Mouse (Mus musculus) layer of hippocampus, adult 8-10 months (tissue): ENCODE results near the gene Rab44. TPM values are rescaled to one million over a fixed set of nuclear protein-coding genes. Genes with fewer than 3 reads are reported as not detected.
A peak's percentile ranks its signal among the peaks of the same experiment; 100 is the strongest.
"Not testable (repeated sequence)": the region's sequence is repeated elsewhere in the genome, so short reads cannot be mapped to it uniquely, and the experiment has no call there.

Experiments used
- DNase-seq, 2 experiments: peaks; one replicate each; pipeline ENCODE4 v3.0.0; 2022; ENCODE audit warnings: low spot score in 2 of 2
- total RNA-seq, 4 experiments: library from RNA; stranded (reverse); gene quantifications; 2 replicates each; pipeline ENCODE4 v1.2.4; 2022

Rab44 gene
- total RNA-seq = under 1 TPM in 2 of 4 experiments, not detected in 2; 0.16 to 0.30 TPM

- DNase-seq = no peak
Observed at GRCm38 (mm10) chr17:29113591-29114352, at the start of gene Rab44. Rab44 (plus strand) TSS chr17:29114145.

- DNase-seq = no peak
Observed at GRCm38 (mm10) chr17:29065245-29065940, 48.6 kb upstream of the Rab44 start.

- DNase-seq = no peak
Observed at GRCm38 (mm10) chr17:29065971-29066370, 48.0 kb upstream of the Rab44 start.

GRCm38 (mm10) chr17:29067416-29067815, 46.5 kb upstream of the Rab44 start:
- DNase-seq = not testable (repeated sequence)

GRCm38 (mm10) chr17:29067847-29068246, 46.1 kb upstream of the Rab44 start:
- no peak for DNase-seq

- no peak for DNase-seq
Observed at GRCm38 (mm10) chr17:29069063-29069462, 44.9 kb upstream of the Rab44 start.

- no peak for DNase-seq
Observed at GRCm38 (mm10) chr17:29071820-29072219, 42.1 kb upstream of the Rab44 start.

GRCm38 (mm10) chr17:29072701-29073307, 41.1 kb upstream of the Rab44 start:
- no peak for DNase-seq

GRCm38 (mm10) chr17:29073313-29073712, 40.6 kb upstream of the Rab44 start:
- DNase-seq = no peak

- DNase-seq = no peak
Observed at GRCm38 (mm10) chr17:29074085-29074484, 39.9 kb upstream of the Rab44 start.

GRCm38 (mm10) chr17:29076235-29076634, 37.7 kb upstream of the Rab44 start:
- DNase-seq = no peak

GRCm38 (mm10) chr17:29077786-29078509, 36.0 kb upstream of the Rab44 start:
- peak; percentile 43 to 47 for DNase-seq

GRCm38 (mm10) chr17:29078519-29079383, 35.2 kb upstream of the Rab44 start:
- no peak for DNase-seq

- DNase-seq = no peak
Observed at GRCm38 (mm10) chr17:29080758-29081617, 33.0 kb upstream of the Rab44 start.

GRCm38 (mm10) chr17:29081618-29082381, 32.1 kb upstream of the Rab44 start:
- peak in 1 of 2 experiments; percentile 31 for DNase-seq

GRCm38 (mm10) chr17:29083586-29083985, 30.4 kb upstream of the Rab44 start:
- no peak for DNase-seq

- DNase-seq = no peak
Observed at GRCm38 (mm10) chr17:29084656-29085055, 29.3 kb upstream of the Rab44 start.

GRCm38 (mm10) chr17:29085266-29085665, 28.7 kb upstream of the Rab44 start:
- DNase-seq = peak in 1 of 2 experiments; percentile 1

GRCm38 (mm10) chr17:29086916-29087315, 27.0 kb upstream of the Rab44 start:
- DNase-seq = peak in 1 of 2 experiments; percentile 1
